Mouse (Mus musculus) MEL-GATA-1-ER (cell line): ENCODE results near the gene Tmem72.

Experiments used
- DNase-seq: peaks from one replicate; pipeline ENCODE4 v3.0.0-alpha.2; 2012; ENCODE audit warnings: low read depth; ENCODE audit errors: extremely low read depth

The Tmem72 gene

DNA sequence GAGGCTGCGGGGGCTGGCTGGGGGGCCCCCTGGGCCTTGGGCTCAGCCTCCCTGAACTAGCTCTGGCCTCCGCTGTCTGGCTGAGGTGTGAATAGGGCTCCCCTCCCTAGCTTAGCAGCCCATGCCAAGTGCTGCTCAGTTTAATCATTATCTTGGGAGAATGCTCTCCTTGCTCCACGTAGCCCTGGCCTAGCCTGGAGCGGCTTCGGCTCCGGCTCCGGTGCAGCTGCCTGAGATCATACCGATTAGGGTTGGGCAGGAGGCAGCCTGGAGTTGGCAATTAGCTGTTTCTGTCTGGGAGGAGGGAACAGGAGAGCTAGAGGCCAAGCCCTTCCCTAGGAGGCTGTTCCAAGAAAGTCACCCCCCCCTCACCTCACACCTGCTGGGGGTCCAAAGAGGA lies at the start of gene Tmem72:
TSS of gene Tmem72 (minus strand) at position 248 of the 400 bp plus-strand sequence.
- DNase-seq = no peak

GRCm38 (mm10) chr6:116764524-116764923 lies 47.8 kb upstream of the Tmem72 start:
- DNase-seq = no peak

GRCm38 (mm10) chr6:116762333-116762732 lies 45.6 kb upstream of the Tmem72 start:
- no peak for DNase-seq

- no peak for DNase-seq
These were observed 43.5 kb upstream of the Tmem72 start for GRCm38 (mm10) chr6:116760181-116760580.

DNA sequence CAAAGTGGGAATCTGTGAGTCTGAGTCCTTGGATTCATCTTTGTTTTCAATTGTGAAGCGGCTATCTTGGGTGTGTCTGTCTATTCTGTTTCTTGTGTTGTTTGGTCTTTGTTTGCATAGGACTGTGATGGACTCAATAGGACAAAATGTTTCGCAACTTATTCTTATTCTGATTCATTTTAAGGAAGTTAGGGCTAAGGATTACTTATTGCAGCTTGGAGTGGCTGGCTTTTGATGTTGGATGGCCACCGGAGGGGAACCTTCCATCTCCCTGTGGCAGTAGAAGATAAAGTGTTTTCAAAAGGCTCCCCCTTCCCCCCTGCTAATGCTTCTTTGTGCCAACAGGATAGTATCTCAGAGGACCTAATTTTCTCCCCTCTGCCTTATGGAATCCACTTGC lies 39.7 kb upstream of the Tmem72 start:
- no peak for DNase-seq

DNA sequence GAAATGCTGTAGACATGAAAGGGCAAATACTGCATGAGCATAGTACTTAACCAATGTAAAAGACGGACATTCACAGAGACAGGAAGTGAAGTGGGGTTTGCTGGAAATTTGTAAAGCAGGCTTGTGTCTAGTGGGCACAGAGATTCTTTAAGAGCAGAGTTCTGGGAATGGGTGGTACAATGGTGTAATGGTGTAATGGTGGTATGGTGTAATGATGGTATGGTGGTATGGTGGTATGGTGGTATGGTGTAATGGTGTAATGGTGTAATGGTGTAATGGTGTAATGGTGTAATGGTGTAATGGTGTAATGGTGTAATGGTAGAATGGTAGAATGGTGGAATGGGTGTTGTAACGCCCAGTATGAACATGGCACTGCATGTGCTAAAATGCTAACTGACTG lies 21.3 kb upstream of the Tmem72 start:
- no peak for DNase-seq

- no peak for DNase-seq
These were observed 18.6 kb upstream of the Tmem72 start for GRCm38 (mm10) chr6:116735361-116735760.

GRCm38 (mm10) chr6:116733577-116733976 lies 16.9 kb upstream of the Tmem72 start:
- DNase-seq = no peak

- peak; percentile 22 for DNase-seq
These were observed 7.9 kb upstream of the Tmem72 start for GRCm38 (mm10) chr6:116724489-116725160.

DNA sequence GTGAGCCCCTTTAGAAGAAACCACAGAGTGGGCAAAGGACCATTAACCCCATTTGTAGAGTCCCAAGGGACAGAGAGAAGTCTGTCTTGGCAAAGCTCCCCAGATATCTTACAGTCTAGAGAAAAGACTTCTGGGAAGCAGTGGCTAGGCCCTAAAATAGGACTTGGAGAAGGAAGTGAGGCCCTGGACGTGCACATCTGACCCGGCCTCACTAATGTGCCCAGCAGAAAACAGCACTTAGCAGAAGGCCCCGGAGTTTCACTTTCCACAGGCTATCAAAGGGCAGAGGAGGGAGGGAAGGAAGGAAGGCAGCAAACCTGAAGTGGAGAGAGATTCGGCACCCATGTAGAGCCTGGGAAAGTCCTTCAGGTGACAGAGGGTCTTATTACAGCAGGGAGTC lies 2.2 kb upstream of the Tmem72 start:
- no peak for DNase-seq

DNA sequence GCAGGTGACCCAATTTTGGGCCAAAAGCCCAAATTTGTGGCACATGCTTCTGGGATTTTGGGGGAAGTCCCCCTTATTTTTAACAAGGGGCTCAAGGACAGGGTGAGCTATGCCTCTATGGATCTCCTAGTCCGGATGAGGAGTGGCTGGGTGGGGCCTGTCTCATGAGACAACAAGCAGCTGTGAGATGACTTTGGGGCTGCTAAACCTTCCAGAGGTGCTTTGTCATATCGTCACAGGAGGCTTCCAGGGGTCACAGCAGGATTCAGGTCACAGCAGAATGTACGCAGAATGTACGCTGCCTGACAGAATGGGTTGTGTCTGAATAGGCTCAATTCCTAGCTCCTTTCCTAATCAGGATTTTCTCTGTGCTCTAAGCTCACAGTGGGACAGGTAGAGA lies 1.6 kb upstream of the Tmem72 start:
- no peak for DNase-seq

DNA sequence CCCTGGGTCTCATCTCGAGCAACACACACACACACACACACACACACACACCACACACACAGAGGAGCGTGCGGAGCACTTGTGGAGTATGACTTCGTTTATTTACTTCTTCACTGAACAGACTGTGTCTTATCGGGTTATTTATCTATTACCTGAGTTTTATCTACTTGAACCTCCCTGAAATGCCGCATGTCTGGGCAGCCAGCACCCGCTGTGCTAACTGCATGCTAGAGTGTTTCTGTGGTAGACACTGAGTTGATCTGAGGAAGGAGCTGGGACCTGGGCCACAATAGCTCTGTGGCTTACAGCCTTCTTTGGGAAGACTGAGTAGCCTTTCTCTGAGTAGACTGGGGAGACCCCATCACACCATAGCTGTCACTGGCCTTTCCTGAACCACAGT lies 1.1 kb upstream of the Tmem72 start:
- DNase-seq = no peak

DNA sequence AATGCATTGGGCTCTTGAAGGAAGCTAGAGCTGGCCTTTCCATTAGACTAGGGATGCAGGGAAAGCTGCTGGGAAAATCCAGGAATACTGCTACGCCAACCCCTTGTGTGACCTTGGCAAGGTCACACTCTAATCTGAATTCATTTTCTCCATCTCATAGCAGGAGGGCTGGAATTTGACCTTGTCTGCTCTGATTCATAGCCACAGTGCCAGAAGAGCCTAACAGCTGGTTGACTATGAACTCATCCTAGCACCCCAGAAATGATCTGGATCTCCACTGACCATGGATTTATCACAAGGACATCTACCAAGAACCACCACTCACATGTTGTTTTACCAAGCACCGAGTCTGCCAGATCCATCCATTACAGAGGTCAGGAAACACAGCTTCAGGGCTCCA lies 1.5 kb downstream of the Tmem72 start:
- no peak for DNase-seq

DNA sequence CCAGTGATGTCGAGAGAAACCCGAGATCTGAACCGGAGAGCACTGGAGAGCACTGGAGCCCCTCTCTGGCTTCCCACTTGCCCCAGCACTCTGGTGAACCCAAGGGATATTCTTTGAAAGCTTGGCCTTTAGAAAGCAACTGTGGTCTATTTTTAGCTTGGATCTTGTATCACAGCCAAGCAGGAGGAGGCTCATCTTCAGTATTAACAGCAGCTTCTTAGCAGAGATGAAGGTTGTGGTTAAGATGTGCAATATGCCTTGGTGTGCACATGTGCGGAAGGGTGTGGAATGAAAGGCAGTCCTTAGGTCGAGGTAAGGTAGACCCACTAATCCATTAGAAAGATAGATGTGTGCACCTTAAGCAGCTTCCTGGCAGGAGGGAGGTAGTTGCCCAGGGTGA lies 2.1 kb downstream of the Tmem72 start:
- DNase-seq = no peak

- no peak for DNase-seq
These were observed 2.7 kb downstream of the Tmem72 start for GRCm38 (mm10) chr6:116713966-116714365.

- DNase-seq = no peak
These were observed 4.2 kb downstream of the Tmem72 start for GRCm38 (mm10) chr6:116712503-116712902.

DNA sequence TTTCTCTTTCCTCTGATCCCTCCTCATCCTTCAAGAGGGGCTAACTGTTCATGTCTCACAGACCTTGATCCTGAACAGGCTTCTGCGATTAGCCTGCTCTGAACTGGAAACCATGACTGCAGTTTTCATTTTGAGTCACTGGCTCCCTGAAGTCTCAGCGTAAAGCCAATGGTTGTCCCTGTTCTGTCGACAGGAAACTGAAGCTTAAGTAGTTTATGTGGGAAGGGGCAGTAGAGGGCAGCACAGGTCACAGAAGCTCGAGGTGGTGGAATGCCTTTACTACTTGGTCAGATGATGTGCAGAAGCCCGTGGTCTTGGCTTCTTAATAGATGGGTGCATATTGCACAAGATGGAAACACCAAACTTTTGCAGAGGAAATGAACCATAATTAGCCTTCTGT lies 4.7 kb downstream of the Tmem72 start:
- no peak for DNase-seq

DNA sequence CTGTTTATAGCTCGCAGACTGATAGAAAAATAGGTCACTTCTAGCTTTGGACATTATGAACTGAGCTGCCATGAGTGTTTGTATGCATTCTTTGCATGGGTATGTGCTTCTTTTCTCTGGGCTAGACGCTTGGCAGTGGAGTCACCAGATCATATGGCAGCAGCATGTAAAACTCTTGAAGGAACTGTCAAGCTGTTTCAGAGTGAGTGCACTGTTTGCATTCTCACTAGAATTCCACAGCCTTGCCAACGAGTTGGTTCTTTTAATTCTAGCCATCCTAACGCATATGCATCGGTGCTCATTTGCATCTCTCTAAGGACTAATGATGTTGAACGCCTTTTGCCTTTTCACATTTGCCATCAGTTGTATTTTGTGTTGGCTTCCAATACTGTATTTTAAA lies 12.4 kb downstream of the Tmem72 start:
- DNase-seq = no peak

DNA sequence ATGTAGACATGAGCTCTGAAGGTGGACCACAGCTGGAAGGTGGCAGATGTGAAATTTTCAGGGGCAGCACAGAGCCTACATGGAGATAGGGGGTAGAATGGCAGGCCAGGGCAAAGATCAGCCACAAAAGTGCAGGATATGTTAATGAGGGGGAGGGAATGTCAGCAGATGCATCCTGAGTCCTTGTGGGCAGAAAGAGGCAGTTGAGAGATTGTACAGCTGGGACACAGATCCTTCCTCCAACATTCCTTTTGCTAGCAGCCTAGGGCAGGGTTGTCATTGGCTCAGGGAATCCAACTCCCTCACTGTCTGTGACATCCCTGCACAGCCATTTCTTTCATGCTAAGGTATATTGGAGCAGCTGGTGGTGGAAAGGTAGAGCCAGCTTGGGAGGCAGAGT lies 15.9 kb downstream of the Tmem72 start:
- DNase-seq = no peak

- no peak for DNase-seq
These were observed 18.8 kb downstream of the Tmem72 start for GRCm38 (mm10) chr6:116697896-116698425.

DNA sequence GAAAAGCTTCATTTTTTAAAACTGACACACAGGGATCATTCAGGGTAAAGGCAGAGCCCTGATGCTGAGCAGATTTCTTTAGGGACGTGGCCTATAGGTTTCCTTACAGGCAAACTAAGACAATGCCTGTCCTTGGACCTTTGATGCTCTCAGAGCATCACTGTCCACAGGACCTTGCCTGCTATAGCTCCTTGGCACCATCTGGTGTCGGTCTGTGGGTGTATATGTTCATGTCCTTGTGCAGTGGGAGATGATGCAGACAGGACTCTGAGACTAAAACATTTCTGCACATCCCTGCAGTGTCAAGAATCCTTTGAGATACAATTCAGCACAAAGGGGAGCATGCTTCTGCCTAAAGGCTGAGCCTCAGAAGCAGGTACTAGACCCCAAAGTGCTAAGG lies 19.3 kb downstream of the Tmem72 start:
- no peak for DNase-seq

GRCm38 (mm10) chr6:116694346-116694745 lies 22.4 kb downstream of the Tmem72 start:
- DNase-seq = no peak

DNA sequence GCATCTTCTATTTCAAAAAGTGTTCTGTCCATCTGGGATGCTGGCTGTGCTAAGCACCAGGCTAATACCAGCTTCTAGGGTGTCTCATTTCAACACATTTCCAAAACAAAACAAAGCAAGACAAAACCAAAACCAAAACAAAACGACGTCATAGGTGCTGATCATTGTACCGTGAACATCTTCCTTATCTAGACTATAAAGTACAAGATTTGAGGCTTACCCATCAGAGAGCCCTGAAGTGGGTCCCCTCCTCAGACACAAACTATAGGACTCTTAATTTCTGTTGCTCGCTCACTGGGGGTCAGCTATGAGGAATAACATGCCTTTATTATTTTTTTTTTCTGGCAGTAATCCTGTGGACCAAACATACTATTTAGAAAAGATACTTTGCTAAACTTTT lies 23.1 kb downstream of the Tmem72 start:
- DNase-seq = no peak

DNA sequence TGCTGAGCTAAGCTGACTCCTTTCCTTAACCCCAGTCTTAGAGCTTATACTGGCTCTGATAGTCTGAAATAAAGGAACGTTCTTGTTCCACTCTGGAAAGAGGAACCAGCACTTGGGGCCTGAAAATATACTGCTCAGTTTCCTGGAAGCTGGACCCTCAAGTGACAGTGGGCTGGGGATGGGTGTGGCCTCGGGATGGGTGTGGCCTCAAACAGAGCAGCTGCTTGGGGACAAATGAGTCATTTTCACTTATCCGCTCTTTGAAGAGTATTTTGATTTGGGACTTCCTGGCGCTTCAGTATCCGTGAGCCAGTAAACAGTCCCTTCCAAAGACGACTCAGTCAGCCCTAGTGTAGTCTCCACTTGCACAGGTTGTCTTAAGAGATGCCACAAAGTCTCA lies 34.4 kb downstream of the Tmem72 start:
- peak; percentile 25 for DNase-seq
